Mouse (Mus musculus): Measurements from ENCODE around the gene Gm14124. TPM values are rescaled to one million over a fixed set of nuclear protein-coding genes. Genes with fewer than 3 reads are reported as not detected.
"Not testable (repeated sequence)": the region's sequence is repeated elsewhere in the genome, so short reads cannot be mapped to it uniquely, and the experiment has no call there.

Gene Gm14124
- polyA plus RNA-seq (2015; fragmentation: Nextera tagmentation; extraction: Ambion mirVana) = not detected in 2 replicates

GRCm38 (mm10) chr2:150257291-150257690, at the start of gene Gm14124:
Gene Gm14124, plus strand, starts transcription at chr2:150257517.
- not testable (repeated sequence) for H3K36me3 ChIP-seq (ENCODE audit: control insufficient read depth, insufficient read depth); H3K9ac ChIP-seq (replicated peaks; ENCODE audit: low read depth, low read length); H3K4me3 ChIP-seq (replicated peaks; ENCODE audit: low read length); ATAC-seq; H3K27me3 ChIP-seq (replicated peaks; ENCODE audit: control insufficient read depth, insufficient read depth, low read length); H3K4me1 ChIP-seq (replicated peaks; ENCODE audit: control insufficient read depth, insufficient read depth, low read length); H3K4me2 ChIP-seq (ENCODE audit: low read length); H3K27ac ChIP-seq (ENCODE audit: low read length); H3K9me3 ChIP-seq (ENCODE audit: control insufficient read depth, low read length)
- 87% methylated on average over 4 of the region's 4 CpGs for WGBS

DNA sequence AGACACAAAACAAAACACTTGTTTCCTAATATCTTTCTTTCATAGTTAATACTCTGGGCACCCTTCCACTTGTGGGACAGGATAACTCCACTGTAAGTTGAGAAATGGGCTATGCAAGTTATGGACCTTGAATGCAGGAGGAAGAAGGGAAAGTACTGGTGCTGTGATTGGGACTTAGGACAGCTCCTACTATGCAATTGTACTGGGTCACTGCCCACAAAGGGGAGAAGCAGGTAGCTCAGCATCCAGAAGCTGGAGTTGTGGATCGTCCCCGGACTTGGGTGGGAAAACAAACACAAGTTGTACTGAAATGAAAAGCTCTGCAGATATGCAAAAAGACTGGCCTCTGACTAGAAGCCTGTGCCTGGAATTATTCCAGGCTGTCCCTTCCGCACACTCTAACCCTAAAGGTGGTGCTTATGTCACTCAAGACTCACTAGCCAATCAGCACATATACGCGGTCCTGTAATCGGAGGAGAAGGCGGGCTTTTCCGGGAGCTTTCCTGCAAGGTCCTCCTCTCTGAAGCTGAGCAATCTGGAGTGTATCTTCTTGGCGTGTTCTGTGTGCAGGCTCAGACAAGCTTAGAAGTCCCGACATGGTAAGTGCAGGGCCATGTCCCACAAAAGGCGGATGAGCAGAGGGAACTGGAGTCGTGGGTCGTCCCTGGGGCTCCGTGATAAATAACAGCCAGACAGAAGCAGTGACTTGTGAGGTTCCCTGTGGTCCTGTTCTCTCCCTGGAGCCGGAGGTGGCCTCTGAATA, 39.5 kb upstream of the Gm14124 start, which contains the start of gene Zfp937:
Gene Zfp937 (plus strand): TSS at position 474 of the 763 bp plus-strand sequence.
- H3K27ac ChIP-seq (ENCODE audit: low read length); H3K36me3 ChIP-seq (ENCODE audit: control insufficient read depth, insufficient read depth); H3K27me3 ChIP-seq (replicated peaks; ENCODE audit: control insufficient read depth, insufficient read depth, low read length); H3K9me3 ChIP-seq (ENCODE audit: control insufficient read depth, low read length); H3K4me1 ChIP-seq (replicated peaks; ENCODE audit: control insufficient read depth, insufficient read depth, low read length): not testable (repeated sequence)
- Histone ChIP-seq H3K4me2 (ENCODE audit: low read length) (peak within 1 kb of the TSS; percentile 51), H3K4me3 (replicated peaks; ENCODE audit: low read length) (peak within 1 kb of the TSS; percentile 46), H3K9ac (replicated peaks; ENCODE audit: low read depth, low read length) (peak within 1 kb of the TSS; percentile 51)
- 5% methylated on average over 15 of the region's 15 CpGs for WGBS
- ATAC-seq = peak; percentile 100

DNA sequence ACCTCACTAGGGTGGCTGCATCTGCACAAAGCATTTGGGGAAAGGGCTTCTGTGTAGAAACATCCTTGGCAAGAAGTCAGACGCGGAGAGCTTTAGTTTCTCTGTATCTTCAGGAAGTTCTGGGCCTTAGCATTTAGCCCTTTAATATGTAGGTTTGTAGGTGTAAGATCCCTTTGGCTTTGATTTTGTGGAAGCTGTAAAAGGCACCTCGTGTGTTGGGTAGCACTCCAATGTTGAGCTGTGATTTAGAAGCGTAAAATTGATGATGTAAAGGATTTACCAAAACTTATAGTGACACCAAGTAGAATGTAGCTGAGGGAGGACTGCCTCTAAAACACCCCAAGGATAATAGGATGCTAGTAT, 39.0 kb upstream of the Gm14124 start:
- H3K9ac ChIP-seq (replicated peaks; ENCODE audit: low read depth, low read length) = peak overlapping the region; percentile 51
- not testable (repeated sequence) for H3K27me3 ChIP-seq (replicated peaks; ENCODE audit: control insufficient read depth, insufficient read depth, low read length); H3K4me1 ChIP-seq (replicated peaks; ENCODE audit: control insufficient read depth, insufficient read depth, low read length); H3K9me3 ChIP-seq (ENCODE audit: control insufficient read depth, low read length); H3K27ac ChIP-seq (ENCODE audit: low read length); H3K36me3 ChIP-seq (ENCODE audit: control insufficient read depth, insufficient read depth)
- H3K4me2 ChIP-seq (ENCODE audit: low read length) = peak overlapping the region; percentile 51
- WGBS = 27% methylated on average over 3 of the region's 4 CpGs
- peak; percentile 29; the same call in 1 of the 2 replicates for ATAC-seq
- H3K4me3 ChIP-seq (replicated peaks; ENCODE audit: low read length) = peak overlapping the region; percentile 46

DNA sequence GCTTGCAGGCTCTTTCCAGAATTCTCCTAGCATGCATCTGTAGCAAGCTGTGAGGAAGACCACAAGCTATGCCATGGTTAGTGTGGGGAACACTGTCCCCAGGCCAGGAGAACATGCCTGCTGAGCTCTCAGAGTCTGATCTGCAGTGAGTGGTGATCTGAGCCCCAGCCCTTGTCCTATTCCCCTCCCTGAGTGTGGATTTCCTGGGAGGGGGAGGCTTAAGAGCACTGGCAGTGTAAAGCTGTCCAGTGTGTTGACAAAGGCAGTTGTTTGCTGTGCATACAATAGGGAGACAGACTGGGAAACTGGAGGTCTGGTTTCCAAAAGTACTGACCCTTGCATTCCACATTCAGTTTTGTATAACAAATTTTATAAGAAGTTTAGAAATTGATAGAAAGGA, 34.1 kb upstream of the Gm14124 start:
- not testable (repeated sequence) for H3K27me3 ChIP-seq (replicated peaks; ENCODE audit: control insufficient read depth, insufficient read depth, low read length); H3K36me3 ChIP-seq (ENCODE audit: control insufficient read depth, insufficient read depth); H3K9me3 ChIP-seq (ENCODE audit: control insufficient read depth, low read length); H3K4me1 ChIP-seq (replicated peaks; ENCODE audit: control insufficient read depth, insufficient read depth, low read length); H3K27ac ChIP-seq (ENCODE audit: low read length); ATAC-seq; H3K9ac ChIP-seq (replicated peaks; ENCODE audit: low read depth, low read length); H3K4me3 ChIP-seq (replicated peaks; ENCODE audit: low read length); H3K4me2 ChIP-seq (ENCODE audit: low read length)

- H3K9me3 ChIP-seq (ENCODE audit: control insufficient read depth, low read length) = peaks cover 19% of the 10 kb centered on the region
- no peak for ATAC-seq
- 92% methylated on average over 2 of the region's 2 CpGs for WGBS
- no peak overlapping the region for H3K4me2 ChIP-seq (ENCODE audit: low read length)
- H3K4me1 ChIP-seq (replicated peaks; ENCODE audit: control insufficient read depth, insufficient read depth, low read length) = no peaks in the 10 kb centered on the region
- no peak overlapping the region for H3K27ac ChIP-seq (ENCODE audit: low read length)
- no peak overlapping the region for H3K9ac ChIP-seq (replicated peaks; ENCODE audit: low read depth, low read length)
- no peaks in the 10 kb centered on the region for H3K27me3 ChIP-seq (replicated peaks; ENCODE audit: control insufficient read depth, insufficient read depth, low read length)
- H3K4me3 ChIP-seq (replicated peaks; ENCODE audit: low read length) = no peak overlapping the region
- H3K36me3 ChIP-seq (ENCODE audit: control insufficient read depth, insufficient read depth) = peaks cover 1% of the 10 kb centered on the region
These were observed 14.1 kb upstream of the Gm14124 start for GRCm38 (mm10) chr2:150243211-150243610.

DNA sequence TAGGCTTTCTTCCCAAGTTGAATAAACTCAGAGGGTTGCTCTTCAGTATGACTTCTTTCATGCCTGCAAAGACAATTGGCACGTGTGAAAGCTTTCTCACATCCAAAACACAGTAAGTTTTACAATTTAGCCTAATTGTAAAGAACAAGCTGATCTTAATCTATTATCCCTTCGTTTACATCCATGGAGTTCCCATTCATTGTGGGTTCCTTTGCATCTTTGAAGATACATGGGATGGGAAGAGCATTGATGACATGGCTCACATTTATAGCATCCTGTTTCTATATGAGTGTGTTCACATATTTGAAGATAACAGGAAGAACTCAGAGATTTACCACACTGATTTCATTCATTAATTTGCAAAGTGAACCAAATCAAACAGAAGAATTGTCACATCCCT, 1.8 kb upstream of the Gm14124 start, which contains the start of gene Gm21994:
Gene Gm21994 (minus strand): TSS at position 101 of the 400 bp plus-strand sequence.
- not testable (repeated sequence) for ATAC-seq; H3K4me2 ChIP-seq (ENCODE audit: low read length); H3K27me3 ChIP-seq (replicated peaks; ENCODE audit: control insufficient read depth, insufficient read depth, low read length); H3K4me1 ChIP-seq (replicated peaks; ENCODE audit: control insufficient read depth, insufficient read depth, low read length); H3K36me3 ChIP-seq (ENCODE audit: control insufficient read depth, insufficient read depth); H3K27ac ChIP-seq (ENCODE audit: low read length); H3K4me3 ChIP-seq (replicated peaks; ENCODE audit: low read length); H3K9me3 ChIP-seq (ENCODE audit: control insufficient read depth, low read length); H3K9ac ChIP-seq (replicated peaks; ENCODE audit: low read depth, low read length)
- WGBS = 60% methylated on average over 2 of the region's 2 CpGs

DNA sequence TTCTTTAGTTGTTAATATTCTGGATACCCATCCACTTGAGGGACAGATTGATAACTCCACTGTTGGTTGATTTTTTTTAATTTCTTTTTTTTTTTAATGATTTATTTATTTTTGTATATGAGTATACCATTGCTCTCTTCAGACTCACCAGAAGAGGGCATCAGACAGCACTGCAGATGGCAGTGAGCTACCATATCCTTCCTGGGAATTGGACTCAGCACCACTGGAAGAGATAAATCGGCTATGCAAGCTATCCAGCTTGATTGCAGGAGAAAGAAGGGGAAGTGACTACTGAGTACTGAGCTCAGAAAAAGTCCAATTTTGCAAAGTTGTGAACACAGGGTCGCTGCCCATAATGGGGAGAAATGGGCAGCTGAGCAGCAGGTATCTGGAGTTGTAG, 456 bp upstream of the Gm14124 start:
- 60% methylated on average over 2 of the region's 2 CpGs for WGBS
- not testable (repeated sequence) for H3K27me3 ChIP-seq (replicated peaks; ENCODE audit: control insufficient read depth, insufficient read depth, low read length); ATAC-seq; H3K36me3 ChIP-seq (ENCODE audit: control insufficient read depth, insufficient read depth); H3K4me1 ChIP-seq (replicated peaks; ENCODE audit: control insufficient read depth, insufficient read depth, low read length); H3K4me3 ChIP-seq (replicated peaks; ENCODE audit: low read length); H3K9me3 ChIP-seq (ENCODE audit: control insufficient read depth, low read length); H3K27ac ChIP-seq (ENCODE audit: low read length); H3K4me2 ChIP-seq (ENCODE audit: low read length); H3K9ac ChIP-seq (replicated peaks; ENCODE audit: low read depth, low read length)

DNA sequence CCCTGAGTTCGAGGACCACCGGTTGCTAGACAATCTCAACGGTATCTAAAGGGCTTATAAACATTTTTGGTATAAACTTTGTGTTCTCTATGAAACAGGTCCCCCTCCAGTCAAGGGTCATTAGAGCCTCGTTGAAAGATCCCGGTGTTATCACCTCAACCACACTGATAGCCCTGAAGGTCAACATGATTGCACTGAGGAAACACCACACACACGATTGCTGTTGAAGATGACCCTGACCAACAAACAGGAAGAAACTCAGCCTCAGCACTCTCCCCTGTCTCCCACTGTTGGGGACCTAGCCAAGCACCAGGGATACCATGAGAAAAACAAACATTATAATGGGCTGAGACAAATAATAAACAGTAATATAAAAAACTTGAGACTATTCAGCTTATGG, 36.4 kb downstream of the Gm14124 start:
- 90% methylated on average over 6 of the region's 6 CpGs for WGBS
- H3K9ac ChIP-seq (replicated peaks; ENCODE audit: low read depth, low read length) = no peak overlapping the region
- H3K4me2 ChIP-seq (ENCODE audit: low read length) = no peak overlapping the region
- no peak for ATAC-seq
- H3K27ac ChIP-seq (ENCODE audit: low read length) = no peak overlapping the region
- no peaks in the 10 kb centered on the region for H3K27me3 ChIP-seq (replicated peaks; ENCODE audit: control insufficient read depth, insufficient read depth, low read length)
- no peak overlapping the region for H3K4me3 ChIP-seq (replicated peaks; ENCODE audit: low read length)
- no peaks in the 10 kb centered on the region for H3K4me1 ChIP-seq (replicated peaks; ENCODE audit: control insufficient read depth, insufficient read depth, low read length)
- H3K36me3 ChIP-seq (ENCODE audit: control insufficient read depth, insufficient read depth) = no peaks in the 10 kb centered on the region
- H3K9me3 ChIP-seq (ENCODE audit: control insufficient read depth, low read length) = no peaks in the 10 kb centered on the region

GRCm38 (mm10) chr2:150299096-150299495, 41.8 kb downstream of the Gm14124 start:
- H3K4me3 ChIP-seq (replicated peaks; ENCODE audit: low read length) = no peak overlapping the region
- no peak overlapping the region for H3K9ac ChIP-seq (replicated peaks; ENCODE audit: low read depth, low read length)
- no peak overlapping the region for H3K27ac ChIP-seq (ENCODE audit: low read length)
- no peaks in the 10 kb centered on the region for H3K4me1 ChIP-seq (replicated peaks; ENCODE audit: control insufficient read depth, insufficient read depth, low read length)
- no peak overlapping the region for H3K4me2 ChIP-seq (ENCODE audit: low read length)
- no peaks in the 10 kb centered on the region for H3K27me3 ChIP-seq (replicated peaks; ENCODE audit: control insufficient read depth, insufficient read depth, low read length)
- 0 out of 2 replicates have a peak, but pooled peaks cover 3% of the 10 kb centered on the region for H3K9me3 ChIP-seq (ENCODE audit: control insufficient read depth, low read length)
- H3K36me3 ChIP-seq (ENCODE audit: control insufficient read depth, insufficient read depth) = no peaks in the 10 kb centered on the region
- WGBS = 69% methylated on average over 1 of the region's 1 CpGs
- ATAC-seq = no peak
